Mouse (Mus musculus) spleen, embryonic (tissue): Measurements from ENCODE around the gene Ercc2.

ENCODE experiments used
- CTCF ChIA-PET: fragments of 350-600 bp; sonication (Branson Sonifier 250); formaldehyde crosslinking; loops from one replicate; lab custom pipeline; 2022; lab: Charles Lee

Gene Ercc2

GRCm38 (mm10) chr7:19359299-19359891 is 22.4 kb upstream of the Ercc2 start, which contains the start of the genes Cd3eap and Ppp1r13l:
Gene Cd3eap, minus strand, starts transcription at chr7:19359483.
Gene Ppp1r13l, plus strand, starts transcription at chr7:19359749.
- CTCF ChIA-PET, result interaction anchor here (0.7 kb wide), 1 partner anchor 9 kb away, joined by 3 read pairs; no protein-coding TSS in a partner anchor

DNA sequence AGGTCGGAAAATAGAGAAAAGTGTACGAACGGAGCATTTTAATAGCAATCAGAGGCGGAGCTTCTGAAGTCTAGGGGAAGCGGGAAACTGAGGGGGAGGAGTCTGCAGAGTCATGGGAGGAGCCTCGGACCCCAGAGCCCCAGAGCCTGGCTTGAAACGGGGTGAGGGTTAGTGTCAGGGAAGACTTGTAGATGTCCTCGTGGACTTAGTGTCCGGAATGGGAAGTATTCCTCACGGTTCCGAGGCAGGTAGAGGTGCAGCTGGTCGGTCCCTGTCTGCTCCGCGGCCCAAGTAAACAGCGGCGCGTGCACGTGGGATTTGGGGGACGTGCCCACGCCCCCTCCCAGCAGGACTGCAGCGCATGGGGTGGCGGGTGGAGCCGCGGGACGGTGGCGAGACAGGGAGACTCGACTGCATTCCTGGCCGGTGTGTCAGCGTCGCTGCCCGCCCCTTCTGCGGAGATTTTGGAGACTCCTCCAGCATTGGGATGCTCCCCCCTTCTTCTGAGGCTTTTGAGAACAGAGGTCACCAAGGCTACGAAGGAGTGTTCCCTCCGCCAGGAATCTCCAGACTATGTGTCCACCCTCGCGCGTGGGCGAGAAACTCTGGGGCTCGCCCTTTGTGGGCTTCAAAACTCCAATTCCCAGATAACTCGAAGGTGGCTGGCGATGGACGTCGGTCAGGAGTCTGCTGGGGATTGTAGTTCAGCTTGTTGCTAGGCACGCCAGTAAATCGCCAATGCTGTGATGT is 21.7 kb upstream of the Ercc2 start:
- CTCF ChIA-PET, result no interaction called here

DNA sequence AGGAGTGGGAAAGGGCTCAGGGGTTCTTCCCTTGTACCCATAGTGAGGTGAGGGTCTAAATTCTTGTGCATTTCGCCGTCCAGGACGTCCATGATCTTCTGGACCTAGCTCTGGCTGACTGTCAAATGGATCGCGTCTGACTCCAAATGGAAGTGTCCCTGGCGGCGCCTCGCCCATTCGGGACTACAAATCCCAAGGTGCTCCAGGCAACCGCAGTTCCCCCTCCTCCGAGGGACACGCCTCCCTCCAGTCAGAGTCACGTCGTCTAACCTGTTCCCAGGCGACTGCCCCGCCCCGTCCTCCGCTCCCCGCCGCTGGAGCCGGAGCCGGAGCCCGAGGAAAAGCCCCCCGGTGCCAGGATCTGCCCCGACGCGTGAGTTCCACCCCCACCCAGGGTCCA is 20.9 kb upstream of the Ercc2 start:
- CTCF ChIA-PET, result no interaction called here

DNA sequence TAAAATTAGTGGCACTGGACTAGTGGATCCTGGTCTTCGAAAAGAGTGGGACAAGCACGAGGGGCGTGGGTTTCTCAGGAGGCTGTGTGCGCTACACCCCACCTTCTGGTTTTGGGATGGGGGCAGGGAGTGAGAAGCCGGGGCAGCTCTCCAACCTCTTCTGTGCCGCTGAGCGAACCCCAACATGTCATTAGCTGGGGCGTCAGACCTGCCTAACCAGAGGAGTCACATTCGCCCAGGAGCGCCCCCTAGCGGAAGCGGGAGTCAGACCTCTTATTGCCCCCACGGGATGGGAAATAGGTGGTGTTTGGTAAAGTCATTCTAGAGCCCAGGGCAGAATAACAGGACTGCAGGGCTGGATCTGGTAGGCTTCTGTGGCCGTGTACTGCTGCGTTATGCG is 20.1 kb upstream of the Ercc2 start:
- CTCF ChIA-PET, result interaction anchor here (0.5 to 1.5 kb wide), 2 partner anchors 10 to 65 kb away, joined by 4 to 6 read pairs; no protein-coding TSS in a partner anchor

GRCm38 (mm10) chr7:19362276-19362675 is 19.5 kb upstream of the Ercc2 start:
- CTCF ChIA-PET, result interaction anchor here (0.6 to 1.5 kb wide), 2 partner anchors 9 to 30 kb away, joined by 4 to 18 read pairs; no protein-coding TSS in a partner anchor

DNA sequence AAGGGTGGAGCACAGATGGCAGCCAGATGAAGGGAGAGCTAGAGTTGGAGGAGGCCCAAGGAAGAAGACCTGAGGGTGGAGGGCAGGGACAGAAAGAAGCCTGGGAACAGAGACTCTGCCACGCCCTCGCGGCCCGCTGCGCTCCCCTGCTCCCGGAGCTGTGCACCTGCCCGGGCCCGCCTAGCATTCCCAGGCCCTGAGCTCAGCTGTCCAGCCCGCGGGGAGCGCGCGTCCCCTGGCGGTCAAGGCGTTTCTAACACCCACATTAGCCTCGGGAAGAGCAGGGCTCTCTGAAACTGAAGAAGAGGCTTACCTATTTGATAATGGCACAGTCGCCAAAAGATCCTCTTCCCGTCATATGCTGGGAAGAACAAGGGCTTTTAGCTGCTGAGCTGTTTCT is 17.9 kb upstream of the Ercc2 start:
- CTCF ChIA-PET, result interaction anchor here (0.9 to 1.4 kb wide), 3 partner anchors 54 to 83 kb away, joined by 3 to 5 read pairs (median 4); partner anchors contain the start of gene Fosb

GRCm38 (mm10) chr7:19365376-19365775 is 16.4 kb upstream of the Ercc2 start:
- CTCF ChIA-PET, result no interaction called here

DNA sequence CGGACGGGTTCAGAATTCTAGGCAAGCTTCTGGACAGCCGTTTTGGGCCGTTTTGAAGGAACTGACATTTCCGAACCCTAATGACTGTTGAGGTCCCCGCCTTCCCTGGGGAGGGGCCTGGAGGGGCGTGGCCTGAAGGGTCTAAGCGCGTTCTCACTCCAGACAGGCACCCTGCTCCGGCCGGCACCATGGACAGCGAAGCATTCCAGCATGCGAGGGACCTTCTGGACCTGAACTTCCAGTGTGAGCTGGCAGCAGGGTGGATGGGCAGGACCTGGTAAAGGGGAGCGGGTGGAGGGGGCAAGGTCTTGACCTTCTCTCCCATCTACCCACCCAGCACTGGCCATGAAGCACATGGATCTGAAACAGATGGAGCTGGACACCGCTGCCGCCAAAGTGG is 13.4 kb upstream of the Ercc2 start:
- CTCF ChIA-PET, result no interaction called here

GRCm38 (mm10) chr7:19369823-19370425 is 11.9 kb upstream of the Ercc2 start:
- CTCF ChIA-PET, result interaction anchor here (0.6 kb wide), 1 partner anchor 343 kb away, joined by 4 read pairs; no protein-coding TSS in a partner anchor

- CTCF ChIA-PET, result no interaction called here
Measured at GRCm38 (mm10) chr7:19373367-19373766, 8.4 kb upstream of the Ercc2 start.

DNA sequence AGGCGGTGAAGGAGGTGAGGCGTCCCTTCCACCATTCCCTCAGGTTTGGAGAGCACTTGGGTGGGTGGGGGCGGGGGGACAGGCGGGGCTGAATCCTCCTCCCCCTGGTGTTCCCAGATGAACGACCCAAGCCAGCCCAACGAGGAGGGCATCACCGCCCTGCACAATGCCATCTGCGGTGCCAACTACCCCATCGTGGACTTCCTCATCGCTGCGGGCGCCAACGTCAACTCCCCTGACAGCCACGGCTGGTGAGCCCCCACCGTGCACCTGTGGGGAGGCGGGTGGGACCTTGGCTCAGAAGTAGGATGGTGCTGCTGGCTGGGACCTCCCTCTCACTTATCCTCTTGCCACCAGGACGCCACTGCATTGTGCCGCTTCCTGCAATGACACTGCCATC is 6.4 kb upstream of the Ercc2 start:
- CTCF ChIA-PET, result no interaction called here

DNA sequence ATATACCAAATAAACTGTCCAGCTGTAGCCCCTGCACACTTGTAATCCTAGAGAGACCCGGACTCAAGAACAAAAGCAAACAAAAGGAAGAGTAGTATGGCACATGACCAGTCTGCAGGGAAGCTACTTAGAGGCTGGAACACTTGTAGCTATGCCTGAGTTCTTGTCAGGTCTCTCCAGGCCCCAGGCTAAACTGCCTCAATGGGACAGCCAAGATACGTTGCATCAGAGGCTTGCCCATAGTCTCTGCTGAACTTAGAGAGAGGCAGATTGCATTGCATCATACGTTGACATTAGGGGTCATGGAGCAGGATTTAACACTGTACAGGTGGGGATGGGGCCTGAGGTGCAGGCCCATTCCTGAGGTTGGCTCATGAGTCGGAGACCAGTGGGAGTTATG is 5.8 kb upstream of the Ercc2 start:
- CTCF ChIA-PET, result no interaction called here

- CTCF ChIA-PET, result no interaction called here
Measured at GRCm38 (mm10) chr7:19378049-19378448, 3.8 kb upstream of the Ercc2 start.

GRCm38 (mm10) chr7:19382166-19382541 is 344 bp downstream of the Ercc2 start:
- CTCF ChIA-PET, result no interaction called here

GRCm38 (mm10) chr7:19383708-19384107 is 1.9 kb downstream of the Ercc2 start:
- CTCF ChIA-PET, result no interaction called here

DNA sequence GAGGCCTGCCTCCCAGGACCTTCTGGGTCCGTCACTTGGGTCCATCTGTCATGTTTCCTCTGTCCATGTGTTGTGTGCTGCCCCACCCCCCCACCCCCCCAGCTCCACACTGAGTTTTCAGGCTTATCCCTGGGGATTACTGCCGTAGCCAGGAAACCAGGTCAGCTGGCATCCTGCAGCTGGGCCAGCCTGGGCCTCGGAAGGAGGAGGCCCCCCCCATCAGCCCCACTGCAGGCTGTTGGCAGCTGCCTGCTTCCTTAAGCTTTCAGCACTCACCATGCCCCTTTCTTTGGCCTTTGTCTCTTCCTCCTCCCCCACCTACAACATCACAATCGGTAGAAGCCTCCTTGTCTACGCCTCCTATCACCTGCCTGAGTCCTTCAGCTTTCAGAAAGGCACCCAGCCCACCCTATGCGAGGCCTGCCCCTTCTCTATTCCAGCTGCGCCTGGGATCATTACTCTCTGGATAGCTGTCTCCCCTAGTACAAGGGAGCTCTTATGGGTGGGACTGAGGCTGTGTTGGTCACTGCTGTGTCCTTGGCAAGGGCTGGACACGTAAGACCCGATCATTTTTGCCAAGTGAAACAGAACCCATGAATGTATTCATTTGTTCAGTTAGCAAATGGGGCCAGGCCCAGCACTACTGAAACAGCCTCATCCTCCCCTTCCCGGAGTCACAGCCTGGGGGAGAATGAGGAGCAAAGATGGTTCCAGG is 7.0 kb downstream of the Ercc2 start:
- CTCF ChIA-PET, result interaction anchor here (0.5 kb wide), 1 partner anchor 75 kb away, joined by 6 read pairs; no protein-coding TSS in a partner anchor

- CTCF ChIA-PET, result no interaction called here
Measured at GRCm38 (mm10) chr7:19394484-19394883, 12.7 kb downstream of the Ercc2 start.

GRCm38 (mm10) chr7:19399496-19400280 is 17.9 kb downstream of the Ercc2 start:
- CTCF ChIA-PET, result interaction anchor here (0.5 to 0.6 kb wide), 2 partner anchors 37 to 413 kb away, joined by 3 read pairs; no protein-coding TSS in a partner anchor

DNA sequence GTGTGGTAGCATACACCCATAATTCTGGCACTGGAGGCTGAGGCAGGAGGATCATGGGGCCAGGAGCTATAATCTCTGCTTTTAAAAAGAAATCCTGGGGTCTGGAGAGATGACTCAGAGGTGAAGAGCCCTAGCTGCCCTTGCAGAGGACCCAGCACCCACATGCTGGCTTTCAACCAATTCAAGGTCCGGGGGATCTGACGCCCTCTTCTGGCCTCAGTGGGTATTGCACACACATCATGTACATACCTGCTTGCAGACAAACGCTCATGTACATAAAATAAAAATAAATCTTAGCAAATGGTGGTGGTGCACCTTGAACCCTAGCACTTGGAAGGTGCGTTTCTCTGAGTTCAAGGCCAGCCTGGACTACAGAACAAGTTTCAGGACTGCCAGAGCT is 19.1 kb downstream of the Ercc2 start:
- CTCF ChIA-PET, result no interaction called here

- CTCF ChIA-PET, result no interaction called here
Measured at GRCm38 (mm10) chr7:19402535-19403112, 20.8 kb downstream of the Ercc2 start.
